Mouse (Mus musculus) small intestine, adult 2 months (tissue): ENCODE results near the gene Gm9964.

Experiments
- CTCF ChIP-seq: fragments of 200-500 bp; IDR thresholded peaks from 2 replicates; pipeline ENCODE4 v1.5.1; 2012; ENCODE audit warnings: low read depth, mild to moderate bottlenecking, control low read depth, inconsistent platforms, low read length, moderate library complexity, mixed read lengths; ENCODE audit not compliant: insufficient replicate concordance, insufficient read length; ENCODE audit errors: extremely low read depth
- POLR2A ChIP-seq: fragments of 200-500 bp; IDR thresholded peaks from 2 replicates; pipeline ENCODE4 v1.6.1; 2012; ENCODE audit warnings: low read depth, mild to moderate bottlenecking, control low read depth, inconsistent platforms, low read length, moderate library complexity

GRCm38 (mm10) chr11:79305697-79306340, 9.1 kb upstream of the Gm9964 start:
- TF ChIP-seq CTCF, result no peak
- TF ChIP-seq POLR2A, result no peak
